Mouse (Mus musculus) embryonic fibroblast, embryonic 13.5 days (primary cell): ENCODE measurements at regions not wholly inside any gene's neighbourhood (a gene's known extent, or its start where the extent isn't known, plus 50 kb on each side); places are given as distances from the start of the nearest gene placed in this dataset.

ENCODE experiments used
- CTCF ChIP-seq: IDR thresholded peaks from 2 replicates; pipeline ENCODE4 v1.5.1; 2011; ENCODE audit warnings: mild to moderate bottlenecking, control low read depth, low read length, moderate library complexity, borderline replicate concordance; ENCODE audit not compliant: insufficient read depth
- POLR2A ChIP-seq: IDR thresholded peaks from 2 replicates; pipeline ENCODE4 v1.6.1; 2011; ENCODE audit warnings: low read depth, mild to moderate bottlenecking, control low read depth, low read length, moderate library complexity

GRCm38 (mm10) chr12:74516527-74516926 is 200.3 kb upstream of the Gm11042 start:
- TF ChIP-seq CTCF (no peak), POLR2A (no peak)
